23 mouse cellular contexts compared by ENCODE assay signal in genomic region chr16:13848310-13848709, GRCm38 (mm10). TPM values are rescaled to one million over a fixed set of nuclear protein-coding genes. Genes with fewer than 3 reads are reported as not detected.
DNase-seq lines count a peak whose midpoint lies in the region; ATAC-seq and TF ChIP-seq lines count a peak whose summit lies in the region.
"Had no signal": no experiment of that assay in that cellular context is flagged by ENCODE, and none has a peak within 500 bp of the region (broad histone marks: within the 10 kb centered on the region; RNA-seq: fewer than 3 reads in every experiment).

No protein-coding gene starts in this region.

- peak; percentile 94 for ATAC-seq in G1E (ENCODE audit: extremely low read depth, insufficient number of reproducible peaks, low FRiP score, poor library complexity, severe bottlenecking)
- ATAC-seq in hematopoietic stem cell, adult 5-6 weeks (replicated peaks in 1 of 2; ENCODE audit: insufficient read depth in 1 of 2, low FRiP score in 2 of 2, low TSS enrichment in 1 of 2, low read depth in 1 of 2, poor library complexity in 2 of 2, severe bottlenecking in 2 of 2), result peak; percentile 48 to 65
- ATAC-seq in neutrophil, adult 5-6 weeks (ENCODE audit: extremely low read depth, insufficient number of reproducible peaks, low FRiP score, poor library complexity, severe bottlenecking), result peak; percentile 26; the same call in 1 of the 2 replicates
- ATAC-seq: forebrain, embryonic 16.5 days; hindbrain, postnatal 0 days had no signal

- H3K4me3 ChIP-seq in spleen, adult 2 months (ENCODE audit: extremely low read depth, insufficient read depth, insufficient read length), result no peak overlapping the region
- no peak overlapping the region for H3K4me3 ChIP-seq in G1E (ENCODE audit: low read depth, low read length)
- no peak overlapping the region for H3K4me3 ChIP-seq in thymus, adult 2 months (ENCODE audit: control insufficient read depth, insufficient read depth, low read length)
- no peak overlapping the region for H3K4me3 ChIP-seq in limb, embryonic 10.5 days
- H3K4me3 ChIP-seq: embryonic facial prominence, embryonic 15.5 days; heart, embryonic 15.5 days; hindbrain, embryonic 10.5 days; left cerebral cortex, adult 2 months; midbrain, embryonic 12.5 days; neural tube, embryonic 12.5 days had no signal

- no peak for TF ChIP-seq POLR2A in spleen, adult 2 months (IDR thresholded peaks at IDR 0.05; ENCODE audit: low read depth, low read length)
- no peak for TF ChIP-seq POLR2A in thymus, adult 2 months (IDR thresholded peaks at IDR 0.05; ENCODE audit: control insufficient read depth, extremely low read depth, insufficient read depth, low read length, poor library complexity)

- TF ChIP-seq CTCF in spleen, adult 2 months (IDR thresholded peaks at IDR 0.05; ENCODE audit: extremely low read depth, insufficient read depth, insufficient read length, insufficient replicate concordance), result no peak
- no peak for TF ChIP-seq CTCF in G1E (IDR thresholded peaks at IDR 0.05; ENCODE audit: low read depth, low read length)
- no peak for TF ChIP-seq CTCF in thymus, adult 2 months (IDR thresholded peaks at IDR 0.05; ENCODE audit: borderline replicate concordance, control insufficient read depth, extremely low read depth, insufficient read depth, low read length, poor library complexity)

- peak overlapping the region; percentile 65 for H3K27ac ChIP-seq in spleen, adult 2 months (ENCODE audit: insufficient read depth, low read length)
- H3K27ac ChIP-seq in thymus, adult 2 months (ENCODE audit: control insufficient read depth, insufficient read depth, low read length), result no peak overlapping the region
- H3K27ac ChIP-seq in limb, embryonic 10.5 days, result no peak overlapping the region
- H3K27ac ChIP-seq: embryonic facial prominence, embryonic 15.5 days; heart, embryonic 15.5 days; hindbrain, embryonic 10.5 days; hindbrain, postnatal 0 days; left cerebral cortex, adult 2 months; midbrain, embryonic 12.5 days; neural tube, embryonic 12.5 days; stomach, postnatal 0 days had no signal

- no peaks in the 10 kb centered on the region for H3K27me3 ChIP-seq in spleen, adult 2 months (ENCODE audit: control insufficient read depth, insufficient read depth, low read length)
- no peaks in the 10 kb centered on the region for H3K27me3 ChIP-seq in G1E (ENCODE audit: insufficient read depth, low read length)
- H3K27me3 ChIP-seq in thymus, adult 2 months (ENCODE audit: control insufficient read depth, insufficient read depth, low read length), result no peaks in the 10 kb centered on the region
- no peaks in the 10 kb centered on the region for H3K27me3 ChIP-seq in limb, embryonic 10.5 days (ENCODE audit: low read depth, poor library complexity, severe bottlenecking)
- H3K27me3 ChIP-seq: embryonic facial prominence, embryonic 15.5 days; heart, embryonic 15.5 days; midbrain, embryonic 12.5 days; neural tube, embryonic 12.5 days had no signal

- H3K4me1 ChIP-seq in spleen, adult 2 months (ENCODE audit: control insufficient read depth, insufficient read depth, insufficient read length), result peaks cover 2% of the 10 kb centered on the region; the same call in 1 of the 2 replicates
- H3K4me1 ChIP-seq in G1E (ENCODE audit: insufficient read depth, low read depth, low read length), result peaks cover 28% of the 10 kb centered on the region
- H3K4me1 ChIP-seq in thymus, adult 2 months (replicated peaks; ENCODE audit: control insufficient read depth, insufficient read depth, low read length), result no peaks in the 10 kb centered on the region
- H3K4me1 ChIP-seq in limb, embryonic 10.5 days, result no peaks in the 10 kb centered on the region
- H3K4me1 ChIP-seq: embryonic facial prominence, embryonic 15.5 days; heart, embryonic 15.5 days; hindbrain, embryonic 10.5 days; midbrain, embryonic 12.5 days; neural tube, embryonic 12.5 days had no signal

- H3K9me3 ChIP-seq in G1E (replicated peaks), result no peaks in the 10 kb centered on the region
- H3K9me3 ChIP-seq in limb, embryonic 10.5 days (replicated peaks), result no peaks in the 10 kb centered on the region
- H3K9me3 ChIP-seq: embryonic facial prominence, embryonic 15.5 days; heart, embryonic 15.5 days; hindbrain, embryonic 10.5 days; midbrain, embryonic 12.5 days; neural tube, embryonic 12.5 days had no signal

- peaks cover 13% of the 10 kb centered on the region for H3K36me3 ChIP-seq in spleen, adult 2 months (ENCODE audit: control insufficient read depth, insufficient read depth, low read length)
- H3K36me3 ChIP-seq in G1E (replicated peaks), result peaks cover 50% of the 10 kb centered on the region
- peaks cover 12% of the 10 kb centered on the region for H3K36me3 ChIP-seq in thymus, adult 2 months (ENCODE audit: control insufficient read depth, insufficient read depth, low read length)
- peaks cover 68% of the 10 kb centered on the region for H3K36me3 ChIP-seq in limb, embryonic 10.5 days

- WGBS in spleen, adult 2 months, result 13% methylated on average over 2 of the region's 2 CpGs
- WGBS in thymus, adult 2 months, result 16% methylated on average over 2 of the region's 2 CpGs
- 83% methylated on average over 2 of the region's 2 CpGs for WGBS in limb, embryonic 10.5 days

- DNase-seq in spleen, adult 2 months (ENCODE audit: low read depth in 1 of 2, low spot score in 2 of 2), result no peak
- DNase-seq in spleen, adult 18-20 months, result no peak
- peak; percentile 51 for DNase-seq in G1E (ENCODE audit: low spot score)
- DNase-seq in lung, postnatal 14 days, result no peak
- DNase-seq in thymus, adult 2 months, result no peak
- no peak for DNase-seq in limb, embryonic 10.5 days (ENCODE audit: low spot score)
- DNase-seq: adrenal gland, adult 8-10 months; cerebellum, postnatal 14 days; kidney, adult 2 months; kidney, postnatal 25 days; lung, adult 18-20 months; thymus, postnatal 36 days had no signal

RNA-seq across cellular contexts. Expression of gene Ntan1, which starts 29.7 kb away (rescaled TPM):
- 42.8 and 48.7 TPM in 2 replicates for polyA plus RNA-seq in spleen, adult 2 months (2012; rRNA removed)
- total RNA-seq in G1E (2014; fragmentation: Nextera tagmentation) (39.7 and 54.2 TPM in 2 replicates), G1E (2017) (36.5 and 42.0 TPM in 2 replicates)
- polyA plus RNA-seq in G1E (2012), result 9.0 and 9.2 TPM in 2 replicates
- 69.9 and 82.7 TPM in 2 replicates for total RNA-seq in hematopoietic stem cell, adult 5-6 weeks (2017)
- 55.7 and 61.1 TPM in 2 replicates for total RNA-seq in neutrophil, adult 5-6 weeks (2017)
- polyA plus RNA-seq in thymus, adult 2 months (2012; rRNA removed), result 80.3 and 86.7 TPM in 2 replicates
- polyA plus RNA-seq in limb, embryonic 10.5 days (2016; fragmentation: Nextera tagmentation; extraction: Ambion mirVana), result 110 and 144 TPM in 2 replicates

RNA-seq across cellular contexts. Expression of gene Pdxdc1, which starts 54.6 kb away (rescaled TPM):
- polyA plus RNA-seq in spleen, adult 2 months (2012; rRNA removed), result 29.9 and 34.7 TPM in 2 replicates
- total RNA-seq in G1E (2014; fragmentation: Nextera tagmentation), result 74.9 and 94.5 TPM in 2 replicates
- 68.8 and 72.1 TPM in 2 replicates for total RNA-seq in G1E (2017)
- 27.1 and 35.5 TPM in 2 replicates for polyA plus RNA-seq in G1E (2012)
- 103 and 109 TPM in 2 replicates for total RNA-seq in hematopoietic stem cell, adult 5-6 weeks (2017)
- 103 and 104 TPM in 2 replicates for total RNA-seq in neutrophil, adult 5-6 weeks (2017)
- 58.0 and 77.2 TPM in 2 replicates for polyA plus RNA-seq in thymus, adult 2 months (2012; rRNA removed)
- polyA plus RNA-seq in limb, embryonic 10.5 days (2016; fragmentation: Nextera tagmentation; extraction: Ambion mirVana), result 65.1 and 86.5 TPM in 2 replicates

RNA-seq across cellular contexts. Expression of gene Mpv17l, which starts 54.7 kb away (rescaled TPM):
- polyA plus RNA-seq in spleen, adult 2 months (2012; rRNA removed), result 0.30 and 0.95 TPM in 2 replicates
- 1.9 and 2.6 TPM in 2 replicates for total RNA-seq in G1E (2014; fragmentation: Nextera tagmentation)
- 0.98 and 1.2 TPM in 2 replicates for total RNA-seq in G1E (2017)
- 0.04 and 0.05 TPM in 2 replicates for polyA plus RNA-seq in G1E (2012)
- total RNA-seq in hematopoietic stem cell, adult 5-6 weeks (2017), result 0.10 and 1.8 TPM in 2 replicates
- 0.37 and 0.47 TPM in 2 replicates for total RNA-seq in neutrophil, adult 5-6 weeks (2017)
- 1.2 and 1.4 TPM in 2 replicates for polyA plus RNA-seq in thymus, adult 2 months (2012; rRNA removed)
- polyA plus RNA-seq in limb, embryonic 10.5 days (2016; fragmentation: Nextera tagmentation; extraction: Ambion mirVana), result 2.4 and 2.8 TPM in 2 replicates

Comparison
In these comparisons a context has a peak if more than half of its experiments do, and no peak if none do; other contexts are left out.
1. ATAC-seq: peak in every context shown above with its lines; median percentile 94 in G1E; 56 in hematopoietic stem cell, adult 5-6 weeks; 26 in neutrophil, adult 5-6 weeks.